Mouse (Mus musculus): ENCODE data around the gene Bcam.

GRCm38 (mm10) chr7:19770984-19771391 lies at the start of gene Bcam:
- no peak for TF ChIP-seq CTCF (IDR thresholded peaks at IDR 0.05; ENCODE audit: insufficient read depth, low read length)
- TF ChIP-seq POLR2A (IDR thresholded peaks at IDR 0.05; ENCODE audit: borderline replicate concordance, extremely low read depth, low read depth, low read length), result no peak
